Mouse (Mus musculus) c-Kit-positive CD71-negative TER-119-negative erythroid progenitor cells, embryonic 14.5 days (primary cell): Measurements from ENCODE around the gene Dohh.
A peak's percentile ranks its signal among the peaks of the same experiment; 100 is the strongest.

ENCODE experiments used
- DNase-seq: peaks from one replicate; pipeline ENCODE4 v3.0.0-alpha.2; 2013; ENCODE audit warnings: low read depth

The Dohh gene

GRCm38 (mm10) chr10:81356991-81357844, 27.0 kb upstream of the Dohh start, which contains the start of gene Mfsd12:
Mfsd12 (plus strand) TSS chr10:81357491.
- DNase-seq = peak; percentile 81

- DNase-seq = no peak
Measured at GRCm38 (mm10) chr10:81358209-81358608, 26.0 kb upstream of the Dohh start.

- no peak for DNase-seq
Measured at GRCm38 (mm10) chr10:81358841-81359240, 25.4 kb upstream of the Dohh start.

GRCm38 (mm10) chr10:81360721-81361120, 23.5 kb upstream of the Dohh start:
- no peak for DNase-seq

- no peak for DNase-seq
Measured at GRCm38 (mm10) chr10:81362336-81362949, 21.8 kb upstream of the Dohh start.

- DNase-seq = no peak
Measured at GRCm38 (mm10) chr10:81363436-81364346, 20.5 kb upstream of the Dohh start.

- DNase-seq = no peak
Measured at GRCm38 (mm10) chr10:81364666-81365065, 19.6 kb upstream of the Dohh start.

GRCm38 (mm10) chr10:81365073-81365472, 19.2 kb upstream of the Dohh start:
- DNase-seq = no peak

- DNase-seq = no peak
Measured at GRCm38 (mm10) chr10:81365672-81366476, 18.4 kb upstream of the Dohh start, which contains the start of gene 4930404N11Rik. 4930404N11Rik (minus strand) TSS chr10:81365816.

GRCm38 (mm10) chr10:81366477-81367206, 17.6 kb upstream of the Dohh start:
- DNase-seq = no peak

- DNase-seq = no peak
Measured at GRCm38 (mm10) chr10:81367207-81367495, 17.1 kb upstream of the Dohh start.

- no peak for DNase-seq
Measured at GRCm38 (mm10) chr10:81375322-81375721, 8.9 kb upstream of the Dohh start.

- no peak for DNase-seq
Measured at GRCm38 (mm10) chr10:81376561-81377361, 7.5 kb upstream of the Dohh start.

- DNase-seq = no peak
Measured at GRCm38 (mm10) chr10:81377362-81377664, 6.9 kb upstream of the Dohh start.

GRCm38 (mm10) chr10:81377793-81378552, 6.3 kb upstream of the Dohh start, which contains the start of gene Fzr1:
Fzr1 (minus strand) TSS chr10:81378516.
- no peak for DNase-seq

- DNase-seq = peak; percentile 100
Measured at GRCm38 (mm10) chr10:81378553-81379182, 5.6 kb upstream of the Dohh start.

- DNase-seq = no peak
Measured at GRCm38 (mm10) chr10:81379183-81379553, 5.1 kb upstream of the Dohh start.

GRCm38 (mm10) chr10:81379809-81380378, 4.3 kb upstream of the Dohh start:
- no peak for DNase-seq

- peak; percentile 85 for DNase-seq
Measured at GRCm38 (mm10) chr10:81382039-81382438, 2.2 kb upstream of the Dohh start.
